Mouse (Mus musculus) midbrain, embryonic 15.5 days (tissue): Measurements from ENCODE around the gene Cwc27. TPM values are rescaled to one million over a fixed set of nuclear protein-coding genes. Genes with fewer than 3 reads are reported as not detected.

Source experiments
- ATAC-seq: fragments of 200-750 bp; cut with Nextera tagmentation; replicated peaks from 2 replicates; pipeline ENCODE4 v1.8.0; 2017; ENCODE audit warnings: moderate TSS enrichment
- H3K27ac ChIP-seq: fragments of 300-500 bp; sonication (generic); 2 replicates; pipeline ENCODE4 v1.5.1; 2015; ENCODE audit warnings: mild to moderate bottlenecking, inconsistent platforms
- H3K27me3 ChIP-seq: fragments of 300-500 bp; sonication (generic); replicated peaks from 2 replicates; pipeline ENCODE4 v1.6.1; 2015; ENCODE audit warnings: inconsistent platforms
- H3K36me3 ChIP-seq: fragments of 300-500 bp; sonication (generic); replicated peaks from 2 replicates; pipeline ENCODE4 v1.6.1; 2015; ENCODE audit warnings: inconsistent platforms
- H3K4me1 ChIP-seq: fragments of 300-500 bp; sonication (generic); 2 replicates; pipeline ENCODE4 v1.6.1; 2015; ENCODE audit warnings: inconsistent platforms
- H3K4me2 ChIP-seq: fragments of 300-500 bp; sonication (generic); 2 replicates; pipeline ENCODE4 v1.6.1; 2015; ENCODE audit warnings: inconsistent platforms, mild to moderate bottlenecking, moderate library complexity
- H3K4me3 ChIP-seq: fragments of 300-500 bp; sonication (generic); 2 replicates; pipeline ENCODE4 v1.5.1; 2015; ENCODE audit warnings: mild to moderate bottlenecking, inconsistent platforms
- H3K9ac ChIP-seq: fragments of 300-500 bp; sonication (generic); 2 replicates; pipeline ENCODE4 v1.6.1; 2015; ENCODE audit warnings: mild to moderate bottlenecking, inconsistent platforms
- H3K9me3 ChIP-seq: fragments of 300-500 bp; sonication (generic); 2 replicates; pipeline ENCODE4 v1.6.1; 2016; ENCODE audit warnings: inconsistent platforms
- WGBS: fragments of 180-500 bp; shearing (Covaris S2); methylation state at CpG from one replicate; pipeline ENCODE4 v1.1.7; 2015; ENCODE audit warnings: mixed read lengths; 5-methylcytosine and 5-hydroxymethylcytosine counted together
- polyA plus RNA-seq: library from polyadenylated mRNA; unstranded; fragments of >200 nt; fragmentation: Nextera tagmentation; extraction: Ambion mirVana; gene quantifications from 2 replicates; pipeline ENCODE4 v1.2.1, GENCODE M21; 2015

The Cwc27 gene
- polyA plus RNA-seq, 1 experiment from 2014 or later, result 25.1 TPM

DNA sequence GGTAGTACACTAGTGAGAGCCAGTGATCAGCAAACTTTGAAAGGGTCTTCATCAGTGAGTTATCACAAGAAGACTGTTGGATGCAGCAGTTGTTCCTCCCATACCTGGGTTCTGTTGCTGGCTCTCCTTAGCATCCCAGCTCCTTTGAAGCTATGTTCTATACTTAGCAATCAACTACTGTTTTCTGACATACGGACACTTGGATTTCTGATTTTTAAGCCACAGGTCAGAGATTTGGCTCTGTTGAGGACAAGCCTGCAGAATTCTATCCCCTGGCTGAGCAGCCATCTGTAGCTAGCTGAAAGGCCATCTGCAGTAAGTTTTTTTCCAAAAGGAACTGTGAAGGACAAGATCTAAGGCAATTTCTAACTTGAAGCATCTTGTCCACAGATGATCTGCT, 57.6 kb downstream of the Cwc27 start:
- Histone ChIP-seq H3K27ac (no peak overlapping the region), H3K4me3 (no peak overlapping the region), H3K9me3 (no peaks in the 10 kb centered on the region), H3K4me2 (no peak overlapping the region), H3K36me3 (no peaks in the 10 kb centered on the region), H3K27me3 (no peaks in the 10 kb centered on the region), H3K9ac (no peak overlapping the region), H3K4me1 (no peaks in the 10 kb centered on the region)
- ATAC-seq, result no peak
- WGBS, result 88% methylated on average over 1 of the region's 1 CpGs

DNA sequence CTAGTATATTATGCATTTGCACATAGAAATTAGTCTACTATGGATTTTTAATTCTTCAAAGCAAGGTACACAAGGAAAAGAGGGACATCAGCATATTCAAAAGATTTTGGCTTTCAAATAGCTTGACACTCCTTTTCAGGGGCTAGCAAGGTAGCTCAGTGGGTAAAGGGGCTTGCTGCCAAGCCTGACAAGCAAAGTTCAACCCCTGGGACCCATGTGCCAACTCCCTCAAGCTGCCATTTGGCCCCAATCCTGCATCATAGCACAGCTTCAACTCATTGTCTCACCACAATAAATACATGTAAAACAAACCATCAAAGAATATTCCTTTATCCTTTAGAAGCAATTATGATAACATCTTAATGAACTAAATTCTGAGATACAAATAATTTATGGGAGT, 69.9 kb downstream of the Cwc27 start:
- no peaks in the 10 kb centered on the region for H3K27me3 ChIP-seq
- no peak overlapping the region for H3K9ac ChIP-seq
- H3K27ac ChIP-seq, result no peak overlapping the region
- ATAC-seq, result no peak
- no peaks in the 10 kb centered on the region for H3K9me3 ChIP-seq
- H3K4me2 ChIP-seq, result no peak overlapping the region
- no peak overlapping the region for H3K4me3 ChIP-seq
- no peaks in the 10 kb centered on the region for H3K4me1 ChIP-seq
- H3K36me3 ChIP-seq, result no peaks in the 10 kb centered on the region

DNA sequence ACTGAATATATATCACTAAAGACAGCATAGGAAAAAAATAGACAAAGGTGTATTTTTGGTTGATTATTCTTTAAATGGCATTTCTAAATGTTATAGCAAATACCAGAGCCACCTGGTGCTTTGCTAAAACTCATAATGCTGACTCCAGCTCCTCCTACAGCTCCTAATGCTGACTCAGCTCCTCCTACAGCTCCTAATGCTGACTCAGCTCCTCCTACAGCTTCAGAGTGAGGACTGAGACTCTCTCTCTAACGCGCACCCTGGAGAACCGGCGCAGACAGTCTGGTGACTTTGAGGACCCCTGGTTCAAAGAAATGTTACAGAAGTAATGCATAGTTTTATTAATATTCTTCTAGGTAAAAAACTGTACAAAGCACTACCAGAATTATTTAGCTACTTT, 74.1 kb downstream of the Cwc27 start:
- Histone ChIP-seq H3K4me3 (no peak overlapping the region), H3K4me2 (no peak overlapping the region), H3K9ac (no peak overlapping the region), H3K9me3 (no peaks in the 10 kb centered on the region), H3K4me1 (no peaks in the 10 kb centered on the region), H3K36me3 (no peaks in the 10 kb centered on the region), H3K27me3 (no peaks in the 10 kb centered on the region), H3K27ac (no peak overlapping the region)
- WGBS, result 91% methylated on average over 4 of the region's 4 CpGs
- no peak for ATAC-seq

DNA sequence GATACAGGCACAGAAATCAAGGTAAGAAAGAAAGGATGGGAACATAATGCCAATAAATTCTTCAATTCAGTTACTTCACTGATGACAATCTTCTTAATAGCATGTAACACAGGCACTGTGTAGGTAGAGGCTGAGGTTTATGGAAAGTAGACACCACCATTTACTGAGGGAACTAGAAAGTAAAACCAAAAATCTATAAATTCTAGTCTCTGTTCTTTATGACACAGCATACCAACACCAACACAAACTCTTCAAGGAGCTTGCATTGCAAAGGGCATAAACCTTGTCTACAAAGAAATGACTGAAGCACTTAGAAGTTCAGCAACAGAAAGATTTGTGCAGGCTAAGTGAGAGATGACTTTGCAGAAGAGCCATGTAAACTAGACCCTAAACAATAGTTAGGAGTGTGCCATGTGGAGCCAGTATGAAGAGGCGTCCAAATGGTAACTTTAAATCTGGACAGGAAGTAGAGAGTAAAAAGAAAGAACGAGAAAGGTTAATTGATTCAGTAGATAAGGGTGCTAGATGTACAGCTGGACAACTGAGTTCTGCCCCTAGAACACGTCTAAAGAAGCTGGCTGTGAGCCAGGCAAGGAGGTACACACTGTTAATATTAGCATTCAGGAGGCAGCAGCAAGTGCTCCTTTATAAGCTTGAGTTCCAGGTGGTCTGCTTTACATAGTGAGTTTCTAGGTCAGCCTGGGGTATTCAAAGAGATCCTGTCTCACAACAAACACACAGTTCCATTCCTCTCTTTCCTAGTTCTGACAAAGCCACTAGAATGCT, 87.5 kb downstream of the Cwc27 start:
- H3K4me3 ChIP-seq, result no peak overlapping the region
- no peak overlapping the region for H3K9ac ChIP-seq
- no peak overlapping the region for H3K27ac ChIP-seq
- no peaks in the 10 kb centered on the region; the same call in 1 of the 2 replicates for H3K36me3 ChIP-seq
- no peaks in the 10 kb centered on the region for H3K4me1 ChIP-seq
- H3K4me2 ChIP-seq, result no peak overlapping the region
- H3K27me3 ChIP-seq, result no peaks in the 10 kb centered on the region
- 71% methylated on average over 3 of the region's 3 CpGs for WGBS
- ATAC-seq, result no peak
- no peaks in the 10 kb centered on the region for H3K9me3 ChIP-seq

DNA sequence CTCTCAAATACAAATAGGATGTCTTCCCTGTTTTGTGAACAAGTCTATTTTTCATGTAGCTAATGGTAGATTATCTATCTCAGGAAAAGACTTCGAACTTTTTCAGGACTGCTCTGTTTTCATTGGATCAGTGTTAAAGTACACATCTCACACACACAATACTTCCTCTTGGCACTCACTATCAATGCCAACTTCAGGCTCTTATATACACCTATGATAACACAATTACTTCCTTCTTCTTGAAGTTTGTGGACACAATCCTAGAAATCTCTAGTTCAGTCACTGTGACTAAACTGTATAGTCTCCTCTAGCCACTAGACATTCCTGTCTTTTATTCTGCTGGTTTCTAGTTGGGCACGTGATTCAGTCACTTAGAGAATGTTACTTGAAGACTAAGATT, 89.3 kb downstream of the Cwc27 start:
- Histone ChIP-seq H3K4me1 (no peaks in the 10 kb centered on the region), H3K4me3 (no peak overlapping the region), H3K27ac (no peak overlapping the region), H3K36me3 (no peaks in the 10 kb centered on the region; the same call in 1 of the 2 replicates), H3K9me3 (no peaks in the 10 kb centered on the region), H3K9ac (no peak overlapping the region), H3K27me3 (no peaks in the 10 kb centered on the region), H3K4me2 (no peak overlapping the region)
- no peak for ATAC-seq
- 89% methylated on average over 2 of the region's 2 CpGs for WGBS

DNA sequence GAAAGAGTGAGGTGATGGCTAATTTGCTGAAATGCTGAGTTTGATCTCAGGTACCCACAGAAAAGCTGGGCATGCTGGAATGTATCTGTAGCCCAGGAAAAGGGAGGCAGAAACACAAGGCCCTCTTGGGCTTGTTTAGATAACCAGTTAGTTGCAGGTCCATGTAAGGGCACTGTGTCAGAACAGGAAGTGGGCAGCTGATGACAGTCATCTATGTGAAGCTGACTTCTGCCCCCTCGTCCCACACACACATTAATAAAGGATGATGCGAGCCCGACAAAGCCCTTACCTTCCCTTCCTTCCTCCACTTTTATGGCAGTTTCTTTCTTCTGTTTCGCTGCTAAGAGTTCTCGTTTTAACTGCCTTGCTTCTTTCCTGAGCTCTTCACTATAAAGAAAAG, 96.8 kb downstream of the Cwc27 start:
- H3K9me3 ChIP-seq, result no peaks in the 10 kb centered on the region
- no peak overlapping the region for H3K4me2 ChIP-seq
- no peaks in the 10 kb centered on the region for H3K27me3 ChIP-seq
- no peaks in the 10 kb centered on the region for H3K4me1 ChIP-seq
- WGBS, result 84% methylated on average over 5 of the region's 5 CpGs
- H3K9ac ChIP-seq, result no peak overlapping the region
- H3K27ac ChIP-seq, result no peak overlapping the region
- no peak overlapping the region for H3K4me3 ChIP-seq
- no peak for ATAC-seq
- H3K36me3 ChIP-seq, result no peaks in the 10 kb centered on the region

DNA sequence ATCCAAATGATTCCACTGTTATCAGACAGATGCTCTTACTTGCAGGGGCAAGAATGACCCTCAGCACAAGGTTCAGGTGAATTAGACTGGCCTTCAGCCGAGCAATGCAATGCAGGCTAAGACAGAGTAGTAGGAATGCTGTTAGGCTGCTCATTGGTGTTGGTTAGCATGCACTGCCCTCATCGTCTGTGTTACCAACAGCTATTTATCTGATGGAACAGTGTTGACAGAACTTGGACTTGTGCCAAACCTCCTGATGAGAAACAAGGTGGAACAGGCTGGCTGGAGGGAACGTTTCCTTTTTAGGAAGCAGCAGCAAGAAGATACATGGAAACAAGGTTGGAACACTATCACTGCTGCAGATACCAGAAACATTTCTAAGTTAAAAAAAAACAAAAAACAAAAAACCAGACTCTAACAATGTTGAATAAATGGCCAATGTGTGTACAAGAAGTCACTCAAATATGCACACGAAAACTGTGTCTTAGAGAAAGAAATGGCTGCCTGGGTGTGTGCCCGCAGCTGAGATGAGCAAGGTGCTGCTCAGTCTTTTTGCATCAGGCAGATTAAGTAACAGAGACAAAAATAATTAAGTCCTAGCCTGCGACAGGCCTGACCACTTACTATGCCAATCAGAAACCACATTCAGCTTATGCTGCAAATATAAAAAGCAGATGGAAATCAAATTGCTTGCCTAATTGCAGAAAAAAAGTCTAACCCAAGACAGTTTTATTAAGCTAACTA, 122.2 kb downstream of the Cwc27 start:
- Histone ChIP-seq H3K4me2 (no peak overlapping the region), H3K27me3 (no peaks in the 10 kb centered on the region), H3K4me3 (no peak overlapping the region), H3K9me3 (no peaks in the 10 kb centered on the region), H3K36me3 (no peaks in the 10 kb centered on the region), H3K4me1 (peaks cover 6% of the 10 kb centered on the region), H3K9ac (no peak overlapping the region), H3K27ac (0 out of 2 replicates have a peak overlapping the region, but pooled peaks have one; percentile 38)
- WGBS, result 49% methylated on average over 6 of the region's 6 CpGs
- ATAC-seq, result peak; percentile 89

DNA sequence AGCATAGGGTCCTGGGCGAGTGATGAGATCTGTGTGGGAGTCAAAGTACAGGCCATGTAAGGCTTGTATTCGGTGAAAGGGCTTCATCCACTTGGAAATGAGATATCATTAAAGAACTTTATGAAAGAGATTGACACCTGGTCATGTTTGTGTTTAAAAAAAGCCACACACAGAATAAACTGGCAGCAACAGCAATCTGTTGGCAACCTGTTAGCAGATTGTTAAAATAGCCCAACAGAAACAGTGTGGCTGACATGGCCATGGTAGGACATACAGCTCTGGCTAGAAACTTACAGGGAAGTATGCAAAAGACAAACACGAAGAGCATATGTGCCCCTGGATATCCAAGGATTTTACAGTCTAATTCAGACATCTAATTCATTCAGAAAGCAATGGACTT, 124.2 kb downstream of the Cwc27 start:
- H3K4me3 ChIP-seq, result no peak overlapping the region
- no peak for ATAC-seq
- no peak overlapping the region for H3K4me2 ChIP-seq
- H3K27me3 ChIP-seq, result no peaks in the 10 kb centered on the region
- no peak overlapping the region for H3K9ac ChIP-seq
- WGBS, result 85% methylated on average over 3 of the region's 3 CpGs
- H3K27ac ChIP-seq, result no peak overlapping the region
- H3K9me3 ChIP-seq, result no peaks in the 10 kb centered on the region
- H3K4me1 ChIP-seq, result peaks cover 6% of the 10 kb centered on the region
- no peaks in the 10 kb centered on the region for H3K36me3 ChIP-seq

DNA sequence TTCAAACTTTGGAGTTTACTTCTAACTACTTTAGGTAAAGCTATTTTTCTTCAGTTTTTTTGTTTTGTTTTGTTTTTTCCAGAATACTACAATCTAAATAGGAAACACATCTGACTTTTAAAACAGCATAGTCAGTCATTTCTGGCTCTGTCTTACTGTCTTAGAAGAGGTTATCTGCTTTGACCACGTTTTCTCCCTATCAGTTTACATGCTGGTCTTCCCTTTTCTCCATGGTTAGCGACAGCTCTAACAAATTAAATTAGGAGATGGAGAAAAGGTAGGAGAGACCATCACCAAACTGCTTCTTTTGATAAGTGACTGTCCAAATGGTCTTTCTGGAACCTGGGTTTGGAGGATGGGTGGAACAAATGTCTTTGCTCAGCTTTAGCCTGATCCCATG, 131.4 kb downstream of the Cwc27 start:
- Histone ChIP-seq H3K9ac (no peak overlapping the region), H3K4me1 (no peaks in the 10 kb centered on the region), H3K4me2 (no peak overlapping the region), H3K4me3 (no peak overlapping the region), H3K36me3 (no peaks in the 10 kb centered on the region), H3K9me3 (no peaks in the 10 kb centered on the region), H3K27me3 (no peaks in the 10 kb centered on the region), H3K27ac (no peak overlapping the region)
- ATAC-seq, result no peak
- WGBS, result 92% methylated on average over 2 of the region's 2 CpGs

DNA sequence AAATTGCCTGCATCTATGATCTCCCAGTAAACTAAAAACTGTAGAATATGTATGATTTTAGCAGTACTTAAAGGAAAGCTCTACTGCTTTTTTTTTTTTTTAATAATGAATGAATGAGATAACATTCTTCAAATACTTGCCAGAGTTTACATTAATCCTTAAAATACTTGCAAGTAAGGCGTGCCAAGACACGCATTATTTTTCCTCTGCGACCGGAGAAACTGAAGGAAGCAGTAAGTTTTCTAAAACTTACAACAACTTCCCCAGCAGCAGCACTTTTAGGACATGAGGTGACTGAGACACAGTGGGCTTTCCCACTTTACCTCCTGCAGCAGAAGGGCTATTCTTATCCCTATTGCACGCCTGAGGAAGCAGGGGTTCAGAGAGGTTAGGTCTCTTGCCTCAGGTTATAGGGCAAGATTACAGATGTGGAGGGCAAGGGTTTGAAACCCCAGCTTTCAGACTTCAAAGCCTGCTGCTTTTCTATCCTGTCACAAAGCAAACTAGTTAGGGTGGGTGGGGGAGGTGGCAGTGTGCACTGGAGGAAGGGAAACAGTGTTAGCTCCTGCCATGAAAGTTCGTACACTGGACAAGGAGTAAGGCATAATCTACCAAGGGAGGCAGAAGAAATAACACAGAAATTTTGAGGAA, 132.5 kb downstream of the Cwc27 start:
- WGBS, result 48% methylated on average over 6 of the region's 6 CpGs
- Histone ChIP-seq H3K36me3 (no peaks in the 10 kb centered on the region), H3K27ac (no peak overlapping the region), H3K9ac (no peak overlapping the region), H3K27me3 (no peaks in the 10 kb centered on the region), H3K4me3 (no peak overlapping the region), H3K4me1 (no peaks in the 10 kb centered on the region), H3K4me2 (no peak overlapping the region), H3K9me3 (no peaks in the 10 kb centered on the region)
- ATAC-seq, result no peak

DNA sequence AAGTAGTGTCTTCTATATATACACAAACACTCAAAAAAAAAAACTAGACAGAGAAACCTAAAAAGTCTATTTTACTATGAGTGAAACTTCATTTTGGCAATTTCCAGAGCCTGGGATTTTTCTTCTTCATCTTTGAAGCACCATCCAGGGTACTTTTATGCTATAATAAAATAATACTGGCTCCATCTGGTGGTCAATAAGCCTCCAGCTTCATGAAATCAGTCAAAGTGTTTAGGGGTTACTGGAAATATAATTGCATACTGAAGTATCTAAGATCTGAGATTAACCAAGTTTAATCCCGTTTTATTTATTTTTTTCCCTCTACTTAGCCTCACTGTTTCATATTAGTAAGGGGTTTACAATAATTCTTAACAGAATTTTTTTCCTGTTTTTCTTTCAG, 135.7 kb downstream of the Cwc27 start:
- H3K27ac ChIP-seq, result no peak overlapping the region
- H3K9me3 ChIP-seq, result no peaks in the 10 kb centered on the region
- no peaks in the 10 kb centered on the region for H3K36me3 ChIP-seq
- 76% methylated on average over 1 of the region's 1 CpGs for WGBS
- H3K4me3 ChIP-seq, result no peak overlapping the region
- no peaks in the 10 kb centered on the region for H3K4me1 ChIP-seq
- H3K9ac ChIP-seq, result no peak overlapping the region
- H3K27me3 ChIP-seq, result no peaks in the 10 kb centered on the region
- H3K4me2 ChIP-seq, result no peak overlapping the region
- peak; percentile 62; the same call in 1 of the 2 replicates for ATAC-seq

DNA sequence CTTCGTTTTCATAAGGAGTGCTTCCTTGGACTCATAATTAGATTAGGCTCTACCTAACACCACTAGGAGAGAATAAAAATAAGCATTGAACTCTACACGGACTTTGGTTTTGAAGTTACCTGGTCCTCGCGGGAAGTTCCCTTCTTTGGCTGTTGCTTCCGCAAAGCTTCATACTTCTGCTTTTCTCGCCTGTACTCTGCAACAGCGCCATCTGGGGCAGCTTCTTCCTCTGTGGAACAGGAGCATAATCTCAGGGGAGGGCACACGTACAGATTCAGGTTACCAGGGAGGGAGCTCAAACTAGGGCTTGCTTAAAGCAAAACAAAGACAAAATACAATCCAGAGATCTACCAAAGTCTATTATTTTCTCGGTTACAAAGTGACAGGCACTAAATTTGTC, 155.8 kb downstream of the Cwc27 start:
- H3K36me3 ChIP-seq, result no peaks in the 10 kb centered on the region
- no peaks in the 10 kb centered on the region for H3K9me3 ChIP-seq
- no peaks in the 10 kb centered on the region for H3K4me1 ChIP-seq
- H3K27me3 ChIP-seq, result no peaks in the 10 kb centered on the region
- ATAC-seq, result no peak
- no peak overlapping the region for H3K4me3 ChIP-seq
- no peak overlapping the region for H3K4me2 ChIP-seq
- H3K27ac ChIP-seq, result no peak overlapping the region
- 95% methylated on average over 9 of the region's 9 CpGs for WGBS
- H3K9ac ChIP-seq, result no peak overlapping the region
